Mouse (Mus musculus): Measurements from ENCODE around the gene Ubxn1. TPM values are rescaled to one million over a fixed set of nuclear protein-coding genes. Genes with fewer than 3 reads are reported as not detected.

Ubxn1 gene
- polyA plus RNA-seq, 1 experiment from 2014 or later, result 147 TPM

DNA sequence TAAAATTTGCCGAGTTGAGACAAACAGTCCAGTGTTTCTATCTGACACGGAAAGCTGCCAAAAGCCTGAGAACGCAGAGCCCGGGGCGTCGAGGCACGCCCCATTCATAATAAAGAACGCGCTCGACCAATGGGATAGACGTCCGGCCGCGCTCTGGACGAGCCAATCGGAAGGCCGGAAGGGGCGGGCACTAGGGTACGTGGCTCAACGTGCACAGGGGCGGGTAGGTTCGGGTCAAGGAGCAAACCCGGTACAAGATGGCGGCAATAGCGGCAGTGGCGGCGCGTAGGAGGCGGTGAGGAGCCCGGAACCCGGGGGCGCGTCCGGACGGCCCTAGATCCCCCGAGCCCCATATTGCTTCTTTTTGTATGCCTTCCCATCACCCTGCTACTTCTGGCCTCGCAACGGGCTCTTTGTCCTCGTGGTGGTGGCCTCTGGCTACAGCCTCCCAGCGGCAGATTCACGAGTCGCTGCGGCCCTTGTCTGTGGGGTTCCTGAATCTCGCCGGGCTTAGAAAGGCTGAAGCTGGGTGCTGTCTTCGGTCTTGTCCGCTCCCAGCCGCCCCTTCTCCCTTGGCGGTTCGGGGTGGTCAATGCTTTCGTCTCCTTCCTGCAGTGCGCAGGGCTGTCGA lies 26.7 kb downstream of the Ubxn1 start, which contains the start of gene Ganab:
Gene Ganab (plus strand): TSS at position 207 of the 631 bp plus-strand sequence.
- H3K4me3 ChIP-seq (ENCODE audit: low read depth, low read length), result peak within 1 kb of the TSS; percentile 98
- ATAC-seq, result peak; percentile 99
- TF ChIP-seq CTCF (IDR thresholded peaks at IDR 0.05; ENCODE audit: low read depth) (peak; percentile 32), EP300 (IDR thresholded peaks at IDR 0.05; ENCODE audit: low read depth) (0 out of 2 replicates have a peak, but pooled peaks have one; percentile 37)
- H3K36me3 ChIP-seq (replicated peaks; ENCODE audit: insufficient read depth, low read length), result peaks cover 12% of the 10 kb centered on the region
- peaks cover 41% of the 10 kb centered on the region for H3K4me1 ChIP-seq (ENCODE audit: insufficient read depth)
- WGBS (ENCODE audit: insufficient replicate concordance), result under 1% methylated on average over 53 of the region's 53 CpGs
- H3K4me2 ChIP-seq (ENCODE audit: low read depth, low read length), result peak within 1 kb of the TSS; percentile 94
- DNase-seq, result peak; percentile 98
- no peaks in the 10 kb centered on the region for H3K9me3 ChIP-seq (ENCODE audit: low read length)
- peak within 1 kb of the TSS; percentile 97 for H3K9ac ChIP-seq (replicated peaks)
- H3K27me3 ChIP-seq (ENCODE audit: insufficient read depth, low read length), result no peaks in the 10 kb centered on the region
- peak within 1 kb of the TSS; percentile 97 for H3K27ac ChIP-seq (ENCODE audit: low read depth)

DNA sequence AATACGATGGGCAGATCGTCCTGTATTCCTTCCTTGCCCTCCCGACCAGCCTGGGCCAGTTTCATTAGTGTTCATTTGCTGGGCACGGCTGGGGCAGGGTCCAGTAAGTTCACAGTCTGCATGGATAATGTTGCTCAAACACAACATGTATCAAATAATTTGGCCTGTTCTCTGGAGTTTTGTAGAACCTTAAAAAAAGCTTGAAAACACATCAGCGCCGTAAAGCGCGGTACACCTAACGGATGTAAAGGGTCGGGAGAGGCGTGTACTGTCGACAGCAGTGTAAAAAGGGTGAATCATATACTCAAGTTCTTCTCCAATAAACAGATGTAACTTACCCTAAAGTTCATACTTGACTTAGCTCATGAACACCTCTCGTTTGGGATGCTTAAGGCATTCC lies 27.3 kb downstream of the Ubxn1 start:
- ATAC-seq (no peak), DNase-seq (no peak)
- Histone ChIP-seq H3K27me3 (ENCODE audit: insufficient read depth, low read length) (no peaks in the 10 kb centered on the region), H3K27ac (ENCODE audit: low read depth) (peak overlapping the region; percentile 97), H3K4me2 (ENCODE audit: low read depth, low read length) (peak overlapping the region; percentile 94), H3K9ac (replicated peaks) (peak overlapping the region; percentile 97), H3K4me3 (ENCODE audit: low read depth, low read length) (peak overlapping the region; percentile 98), H3K36me3 (replicated peaks; ENCODE audit: insufficient read depth, low read length) (peaks cover 17% of the 10 kb centered on the region), H3K4me1 (ENCODE audit: insufficient read depth) (peaks cover 40% of the 10 kb centered on the region), H3K9me3 (ENCODE audit: low read length) (no peaks in the 10 kb centered on the region)
- TF ChIP-seq EP300 (IDR thresholded peaks at IDR 0.05; ENCODE audit: low read depth) (no peak), CTCF (IDR thresholded peaks at IDR 0.05; ENCODE audit: low read depth) (no peak)
- WGBS (ENCODE audit: insufficient replicate concordance), result 3% methylated on average over 13 of the region's 13 CpGs

DNA sequence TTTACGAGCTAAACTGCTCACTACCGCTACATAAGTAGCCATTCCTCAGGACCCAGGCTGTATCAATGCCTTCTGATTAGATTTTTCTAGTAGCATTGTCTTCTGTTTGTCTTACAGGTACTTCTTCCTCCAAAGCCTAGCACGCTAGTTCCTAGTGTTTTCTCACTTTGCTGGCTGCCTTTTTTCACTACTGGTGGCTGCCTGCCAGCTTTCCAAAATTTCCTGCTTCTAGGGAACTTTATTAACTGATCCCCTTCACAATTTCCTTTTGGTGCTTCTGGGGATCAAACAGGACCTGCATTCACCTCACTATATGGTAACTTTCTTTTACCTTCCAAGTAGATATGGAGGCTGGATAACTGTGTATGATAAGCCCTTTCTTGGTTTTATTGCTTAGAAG lies 27.8 kb downstream of the Ubxn1 start:
- Histone ChIP-seq H3K9ac (replicated peaks) (peak overlapping the region; percentile 97), H3K27me3 (ENCODE audit: insufficient read depth, low read length) (no peaks in the 10 kb centered on the region), H3K9me3 (ENCODE audit: low read length) (no peaks in the 10 kb centered on the region), H3K27ac (ENCODE audit: low read depth) (no peak overlapping the region; the same call in 1 of the 2 replicates), H3K4me2 (ENCODE audit: low read depth, low read length) (peak overlapping the region; percentile 94), H3K36me3 (replicated peaks; ENCODE audit: insufficient read depth, low read length) (peaks cover 20% of the 10 kb centered on the region), H3K4me3 (ENCODE audit: low read depth, low read length) (peak overlapping the region; percentile 98), H3K4me1 (ENCODE audit: insufficient read depth) (peaks cover 35% of the 10 kb centered on the region)
- ATAC-seq (no peak), DNase-seq (no peak)
- WGBS (ENCODE audit: insufficient replicate concordance), result 25% methylated on average over 3 of the region's 3 CpGs
- TF ChIP-seq CTCF (IDR thresholded peaks at IDR 0.05; ENCODE audit: low read depth), result no peak
- TF ChIP-seq EP300 (IDR thresholded peaks at IDR 0.05; ENCODE audit: low read depth), result no peak

DNA sequence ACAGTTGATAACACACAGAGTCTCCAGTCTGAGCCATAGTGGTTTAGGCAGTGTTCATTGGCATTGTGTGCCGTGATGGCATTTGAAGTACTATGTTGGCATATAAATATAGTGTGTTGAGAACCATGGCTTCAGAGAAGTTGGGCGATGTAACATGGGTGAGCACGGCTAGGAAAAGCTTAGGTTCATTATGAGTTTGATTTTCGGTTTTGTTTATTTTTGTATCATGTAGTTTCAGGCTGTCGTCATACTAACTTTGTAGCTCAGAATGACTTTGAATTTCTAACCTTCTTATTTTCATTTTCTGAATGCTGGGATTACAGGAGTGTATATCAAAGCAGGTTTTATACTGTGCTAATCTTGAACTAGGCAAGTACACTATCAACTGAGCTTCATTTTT lies 32.1 kb downstream of the Ubxn1 start:
- H3K9me3 ChIP-seq (ENCODE audit: low read length), result no peaks in the 10 kb centered on the region
- DNase-seq (no peak), ATAC-seq (no peak)
- 90% methylated on average over 5 of the region's 5 CpGs for WGBS (ENCODE audit: insufficient replicate concordance)
- no peak overlapping the region for H3K4me3 ChIP-seq (ENCODE audit: low read depth, low read length)
- TF ChIP-seq CTCF (IDR thresholded peaks at IDR 0.05; ENCODE audit: low read depth) (no peak), EP300 (IDR thresholded peaks at IDR 0.05; ENCODE audit: low read depth) (no peak)
- no peaks in the 10 kb centered on the region for H3K27me3 ChIP-seq (ENCODE audit: insufficient read depth, low read length)
- peaks cover 54% of the 10 kb centered on the region for H3K36me3 ChIP-seq (replicated peaks; ENCODE audit: insufficient read depth, low read length)
- peaks cover 20% of the 10 kb centered on the region for H3K4me1 ChIP-seq (ENCODE audit: insufficient read depth)
- no peak overlapping the region for H3K27ac ChIP-seq (ENCODE audit: low read depth)
- no peak overlapping the region for H3K9ac ChIP-seq (replicated peaks)
- H3K4me2 ChIP-seq (ENCODE audit: low read depth, low read length), result no peak overlapping the region

DNA sequence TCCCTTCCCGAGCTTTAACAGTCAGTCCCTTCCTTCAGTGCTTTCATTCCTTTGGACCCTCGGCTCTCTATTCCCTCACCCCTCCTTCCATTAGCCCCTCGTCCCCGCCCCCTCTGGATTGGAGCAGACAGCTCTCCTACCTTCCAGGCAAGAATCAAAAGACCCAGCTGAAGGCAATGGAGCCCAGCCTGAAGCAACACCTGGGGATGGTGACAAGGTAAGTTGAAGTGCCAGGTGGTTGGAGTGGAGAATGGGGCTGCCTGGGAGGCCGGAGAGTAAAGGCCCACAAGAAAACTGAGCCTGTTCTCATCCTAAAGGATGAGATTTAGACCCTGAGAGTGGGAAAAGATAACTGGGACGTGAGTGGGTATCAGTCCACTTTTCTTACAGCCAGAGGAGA lies 37.2 kb downstream of the Ubxn1 start:
- no peaks in the 10 kb centered on the region for H3K27me3 ChIP-seq (ENCODE audit: insufficient read depth, low read length)
- ATAC-seq, result no peak
- no peak overlapping the region for H3K4me2 ChIP-seq (ENCODE audit: low read depth, low read length)
- 89% methylated on average over 6 of the region's 6 CpGs for WGBS (ENCODE audit: insufficient replicate concordance)
- no peaks in the 10 kb centered on the region for H3K4me1 ChIP-seq (ENCODE audit: insufficient read depth)
- H3K36me3 ChIP-seq (replicated peaks; ENCODE audit: insufficient read depth, low read length), result peaks cover 94% of the 10 kb centered on the region
- TF ChIP-seq EP300 (IDR thresholded peaks at IDR 0.05; ENCODE audit: low read depth) (no peak), CTCF (IDR thresholded peaks at IDR 0.05; ENCODE audit: low read depth) (no peak)
- H3K9ac ChIP-seq (replicated peaks), result no peak overlapping the region
- H3K4me3 ChIP-seq (ENCODE audit: low read depth, low read length), result no peak overlapping the region
- H3K9me3 ChIP-seq (ENCODE audit: low read length), result no peaks in the 10 kb centered on the region
- no peak for DNase-seq
- H3K27ac ChIP-seq (ENCODE audit: low read depth), result no peak overlapping the region

DNA sequence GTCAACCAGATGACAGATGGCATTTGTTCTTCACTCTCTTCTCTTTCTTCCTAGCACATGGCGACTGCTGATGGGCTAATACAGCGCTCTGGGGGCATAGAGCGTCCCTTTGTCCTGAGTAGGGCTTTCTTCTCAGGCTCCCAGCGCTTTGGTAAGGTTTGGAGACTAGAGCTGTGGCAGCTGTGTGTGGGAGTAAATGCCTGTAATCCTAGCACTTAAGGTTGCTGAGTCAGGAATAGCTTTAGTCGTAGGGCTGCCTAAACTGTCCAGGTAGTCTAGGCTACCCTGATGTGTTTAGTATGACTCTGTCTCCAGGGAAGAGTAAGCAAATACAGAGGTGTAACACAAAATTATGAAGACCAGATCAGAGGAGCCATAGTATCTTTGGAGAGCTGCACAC lies 40.5 kb downstream of the Ubxn1 start:
- peaks cover 95% of the 10 kb centered on the region for H3K36me3 ChIP-seq (replicated peaks; ENCODE audit: insufficient read depth, low read length)
- ATAC-seq (no peak), DNase-seq (no peak)
- 92% methylated on average over 5 of the region's 5 CpGs for WGBS (ENCODE audit: insufficient replicate concordance)
- H3K4me2 ChIP-seq (ENCODE audit: low read depth, low read length), result no peak overlapping the region
- H3K9ac ChIP-seq (replicated peaks), result no peak overlapping the region
- H3K4me3 ChIP-seq (ENCODE audit: low read depth, low read length), result no peak overlapping the region
- H3K27ac ChIP-seq (ENCODE audit: low read depth), result no peak overlapping the region
- H3K27me3 ChIP-seq (ENCODE audit: insufficient read depth, low read length), result no peaks in the 10 kb centered on the region
- TF ChIP-seq CTCF (IDR thresholded peaks at IDR 0.05; ENCODE audit: low read depth) (no peak), EP300 (IDR thresholded peaks at IDR 0.05; ENCODE audit: low read depth) (no peak)
- H3K4me1 ChIP-seq (ENCODE audit: insufficient read depth), result no peaks in the 10 kb centered on the region
- no peaks in the 10 kb centered on the region for H3K9me3 ChIP-seq (ENCODE audit: low read length)

All from liver, postnatal 0 days (tissue).